Mouse (Mus musculus): Measurements from ENCODE around the gene Eif4e1b. TPM values are rescaled to one million over a fixed set of nuclear protein-coding genes. Genes with fewer than 3 reads are reported as not detected.
A peak's percentile ranks its signal among the peaks of the same experiment; 100 is the strongest.

The Eif4e1b gene
- polyA plus RNA-seq, 1 experiment from 2014 or later, result not detected

DNA sequence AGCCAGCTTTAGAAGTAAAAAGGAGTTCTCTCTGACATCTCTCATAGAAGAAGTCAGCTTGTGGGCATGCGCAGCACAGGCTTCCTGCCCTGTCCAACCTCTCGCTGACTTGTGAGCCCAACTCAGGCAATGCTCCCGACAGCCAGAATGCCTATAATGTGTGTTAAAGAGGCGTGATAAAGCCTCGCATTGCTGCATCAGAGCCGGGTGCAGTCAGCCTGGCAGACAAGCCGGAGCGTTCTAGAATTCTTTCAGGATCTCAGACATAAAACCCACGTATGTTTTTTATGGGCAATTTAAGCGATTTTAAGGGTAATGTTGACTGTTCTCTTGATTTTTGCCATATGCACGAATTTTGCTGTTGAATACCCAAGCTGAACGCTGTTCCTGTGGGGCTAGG lies 24.3 kb downstream of the Eif4e1b start:
- 74% methylated on average over 12 of the region's 12 CpGs for WGBS
- ATAC-seq, result no peak

DNA sequence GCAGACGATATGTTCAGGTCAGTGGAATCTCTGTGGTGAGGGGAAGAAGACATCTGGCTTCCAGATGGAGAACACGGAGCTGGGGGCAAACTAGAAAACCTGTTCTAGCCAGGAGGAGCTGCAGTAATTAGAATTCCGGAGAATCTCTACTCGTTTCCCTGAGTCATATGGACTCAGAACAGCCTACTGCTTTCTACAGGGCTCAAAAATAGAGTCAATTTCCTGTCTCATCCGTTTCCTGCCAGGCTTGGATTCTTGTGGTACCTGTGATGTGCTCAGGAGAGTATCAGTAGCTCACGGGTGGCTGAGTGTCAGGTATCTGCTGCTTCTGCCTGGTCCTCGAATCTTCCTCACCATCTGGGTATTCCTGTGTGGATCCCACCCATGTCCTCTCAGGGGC lies 27.7 kb downstream of the Eif4e1b start:
- no peaks in the 10 kb centered on the region for H3K9me3 ChIP-seq
- H3K27ac ChIP-seq, result no peak overlapping the region
- 80% methylated on average over 7 of the region's 7 CpGs for WGBS
- no peak overlapping the region for H3K9ac ChIP-seq (replicated peaks)
- H3K36me3 ChIP-seq, result no peaks in the 10 kb centered on the region
- H3K4me3 ChIP-seq (replicated peaks), result no peak overlapping the region
- no peak overlapping the region for H3K4me2 ChIP-seq (replicated peaks)
- no peak for ATAC-seq
- peaks cover 8% of the 10 kb centered on the region for H3K27me3 ChIP-seq
- H3K4me1 ChIP-seq (replicated peaks), result peaks cover 3% of the 10 kb centered on the region

More for the DNA sequence above, 24.3 kb downstream of the Eif4e1b start:
- H3K27ac ChIP-seq, result no peak overlapping the region
- no peaks in the 10 kb centered on the region for H3K36me3 ChIP-seq
- H3K4me2 ChIP-seq (replicated peaks), result no peak overlapping the region
- H3K4me1 ChIP-seq (replicated peaks), result peaks cover 13% of the 10 kb centered on the region
- no peaks in the 10 kb centered on the region for H3K9me3 ChIP-seq
- no peak overlapping the region for H3K4me3 ChIP-seq (replicated peaks)
- peaks cover 12% of the 10 kb centered on the region for H3K27me3 ChIP-seq
- H3K9ac ChIP-seq (replicated peaks), result no peak overlapping the region

- H3K27me3 ChIP-seq, result peaks cover 4% of the 10 kb centered on the region
- no peak overlapping the region for H3K4me3 ChIP-seq (replicated peaks)
- no peaks in the 10 kb centered on the region for H3K36me3 ChIP-seq
- WGBS, result 88% methylated on average over 9 of the region's 9 CpGs
- peaks cover 4% of the 10 kb centered on the region for H3K4me1 ChIP-seq (replicated peaks)
- H3K9me3 ChIP-seq, result no peaks in the 10 kb centered on the region
- no peak overlapping the region for H3K4me2 ChIP-seq (replicated peaks)
- ATAC-seq, result no peak
- no peak overlapping the region for H3K27ac ChIP-seq
- H3K9ac ChIP-seq (replicated peaks), result no peak overlapping the region
These were observed 29.6 kb downstream of the Eif4e1b start for GRCm38 (mm10) chr13:54813381-54813780.

GRCm38 (mm10) chr13:54818399-54819254 lies 34.8 kb downstream of the Eif4e1b start:
- no peaks in the 10 kb centered on the region for H3K9me3 ChIP-seq
- peak; percentile 75 for ATAC-seq
- 0 out of 2 replicates have a peak, but pooled peaks cover 5% of the 10 kb centered on the region for H3K27me3 ChIP-seq
- peak overlapping the region; percentile 78 for H3K27ac ChIP-seq
- peak overlapping the region; percentile 21 for H3K4me2 ChIP-seq (replicated peaks)
- H3K9ac ChIP-seq (replicated peaks), result no peak overlapping the region; the same call in 1 of the 2 replicates
- 11% methylated on average over 17 of the region's 17 CpGs for WGBS
- H3K36me3 ChIP-seq, result no peaks in the 10 kb centered on the region
- H3K4me3 ChIP-seq (replicated peaks), result no peak overlapping the region
- H3K4me1 ChIP-seq (replicated peaks), result peaks cover 14% of the 10 kb centered on the region

- Histone ChIP-seq H3K27me3 (0 out of 2 replicates have a peak, but pooled peaks cover 5% of the 10 kb centered on the region), H3K36me3 (no peaks in the 10 kb centered on the region), H3K27ac (no peak overlapping the region), H3K4me1 (replicated peaks) (peaks cover 27% of the 10 kb centered on the region), H3K9me3 (no peaks in the 10 kb centered on the region), H3K4me2 (replicated peaks) (no peak overlapping the region), H3K4me3 (replicated peaks) (no peak overlapping the region), H3K9ac (replicated peaks) (no peak overlapping the region)
- WGBS, result 86% methylated on average over 4 of the region's 4 CpGs
- no peak for ATAC-seq
These were observed 37.3 kb downstream of the Eif4e1b start for GRCm38 (mm10) chr13:54821106-54821505.

DNA sequence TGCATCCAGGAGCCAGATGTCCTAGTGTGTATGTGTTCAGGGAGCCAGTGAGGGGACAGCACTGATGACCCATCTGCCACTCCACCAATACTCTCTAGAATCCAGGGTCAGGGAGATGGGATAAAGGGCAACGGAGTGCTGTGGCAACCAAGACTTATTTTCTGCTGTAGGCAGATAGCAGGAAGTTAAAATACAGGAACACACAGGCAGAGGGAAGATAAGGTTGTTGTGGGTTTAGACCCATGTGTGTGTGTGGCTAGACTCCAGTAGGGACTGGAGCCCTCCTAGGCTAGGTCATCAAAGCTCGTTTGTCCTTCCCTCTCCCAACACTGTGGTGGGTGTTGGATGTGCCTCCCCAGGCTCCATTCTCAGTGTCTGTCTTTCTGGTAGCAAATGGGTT lies 38.1 kb downstream of the Eif4e1b start:
- Histone ChIP-seq H3K4me3 (replicated peaks) (no peak overlapping the region), H3K27me3 (0 out of 2 replicates have a peak, but pooled peaks cover 5% of the 10 kb centered on the region), H3K9ac (replicated peaks) (no peak overlapping the region), H3K27ac (no peak overlapping the region), H3K36me3 (no peaks in the 10 kb centered on the region), H3K4me1 (replicated peaks) (peaks cover 27% of the 10 kb centered on the region), H3K9me3 (no peaks in the 10 kb centered on the region), H3K4me2 (replicated peaks) (no peak overlapping the region)
- WGBS, result 86% methylated on average over 2 of the region's 2 CpGs
- ATAC-seq, result no peak

GRCm38 (mm10) chr13:54824111-54824931 lies 40.5 kb downstream of the Eif4e1b start:
- WGBS, result 17% methylated on average over 25 of the region's 25 CpGs
- Histone ChIP-seq H3K27ac (no peak overlapping the region), H3K4me2 (replicated peaks) (peak overlapping the region; percentile 36), H3K4me3 (replicated peaks) (no peak overlapping the region), H3K27me3 (0 out of 2 replicates have a peak, but pooled peaks cover 5% of the 10 kb centered on the region), H3K9ac (replicated peaks) (no peak overlapping the region), H3K9me3 (no peaks in the 10 kb centered on the region), H3K4me1 (replicated peaks) (peaks cover 16% of the 10 kb centered on the region), H3K36me3 (no peaks in the 10 kb centered on the region)
- peak; percentile 75 for ATAC-seq

DNA sequence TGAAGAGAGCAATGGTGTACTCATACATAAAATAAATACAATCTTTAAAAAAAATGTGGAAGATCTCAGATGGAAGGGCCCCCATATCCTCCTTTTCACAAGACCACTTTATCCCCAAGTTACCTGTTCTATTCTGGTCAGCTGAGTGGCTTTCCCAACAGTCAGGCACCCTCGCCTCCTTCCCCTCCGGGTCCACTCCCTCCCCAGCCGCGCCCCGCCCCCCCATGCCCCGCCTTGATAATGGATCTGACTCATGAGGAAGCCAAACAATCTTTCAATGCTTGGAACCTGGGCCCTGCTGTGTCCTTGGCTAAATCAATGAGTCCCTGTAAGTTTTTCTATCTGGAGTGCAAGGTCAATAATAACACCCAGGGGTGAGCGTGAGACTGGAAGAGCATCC lies 44.2 kb downstream of the Eif4e1b start:
- H3K4me1 ChIP-seq (replicated peaks), result peaks cover 20% of the 10 kb centered on the region
- H3K9me3 ChIP-seq, result no peaks in the 10 kb centered on the region
- 0 out of 2 replicates have a peak, but pooled peaks cover under 1% of the 10 kb centered on the region for H3K27me3 ChIP-seq
- no peak for ATAC-seq
- H3K4me2 ChIP-seq (replicated peaks), result no peak overlapping the region
- H3K27ac ChIP-seq, result no peak overlapping the region
- no peaks in the 10 kb centered on the region for H3K36me3 ChIP-seq
- no peak overlapping the region for H3K9ac ChIP-seq (replicated peaks)
- 58% methylated on average over 7 of the region's 7 CpGs for WGBS
- no peak overlapping the region for H3K4me3 ChIP-seq (replicated peaks)

- Histone ChIP-seq H3K27me3 (no peaks in the 10 kb centered on the region), H3K27ac (no peak overlapping the region), H3K4me1 (replicated peaks) (peaks cover 20% of the 10 kb centered on the region), H3K36me3 (no peaks in the 10 kb centered on the region), H3K4me3 (replicated peaks) (no peak overlapping the region), H3K4me2 (replicated peaks) (no peak overlapping the region), H3K9me3 (no peaks in the 10 kb centered on the region), H3K9ac (replicated peaks) (no peak overlapping the region)
- no peak for ATAC-seq
- 62% methylated on average over 6 of the region's 6 CpGs for WGBS
These were observed 44.7 kb downstream of the Eif4e1b start for GRCm38 (mm10) chr13:54828508-54828907.

DNA sequence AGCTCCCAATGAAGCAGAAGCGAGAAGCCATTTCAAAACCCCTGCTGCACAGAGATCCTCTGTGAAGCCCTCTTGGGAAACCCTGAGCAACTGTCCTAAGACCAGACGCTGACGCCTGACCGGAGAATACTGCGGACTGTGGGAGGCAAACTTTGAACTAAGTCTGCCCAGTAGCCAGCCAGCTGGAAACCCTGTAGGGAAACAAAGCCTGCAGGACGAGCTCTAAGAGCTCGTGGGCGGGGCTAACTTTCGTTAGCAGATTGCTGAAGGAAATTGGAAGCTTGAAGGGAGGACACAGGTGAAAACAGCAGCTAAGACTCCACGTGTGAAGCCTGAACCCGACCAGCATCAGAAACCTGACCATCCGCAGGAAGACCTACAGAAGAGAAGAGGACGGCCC lies 45.7 kb downstream of the Eif4e1b start:
- Histone ChIP-seq H3K9ac (replicated peaks) (no peak overlapping the region), H3K9me3 (no peaks in the 10 kb centered on the region)
- ATAC-seq, result no peak

DNA sequence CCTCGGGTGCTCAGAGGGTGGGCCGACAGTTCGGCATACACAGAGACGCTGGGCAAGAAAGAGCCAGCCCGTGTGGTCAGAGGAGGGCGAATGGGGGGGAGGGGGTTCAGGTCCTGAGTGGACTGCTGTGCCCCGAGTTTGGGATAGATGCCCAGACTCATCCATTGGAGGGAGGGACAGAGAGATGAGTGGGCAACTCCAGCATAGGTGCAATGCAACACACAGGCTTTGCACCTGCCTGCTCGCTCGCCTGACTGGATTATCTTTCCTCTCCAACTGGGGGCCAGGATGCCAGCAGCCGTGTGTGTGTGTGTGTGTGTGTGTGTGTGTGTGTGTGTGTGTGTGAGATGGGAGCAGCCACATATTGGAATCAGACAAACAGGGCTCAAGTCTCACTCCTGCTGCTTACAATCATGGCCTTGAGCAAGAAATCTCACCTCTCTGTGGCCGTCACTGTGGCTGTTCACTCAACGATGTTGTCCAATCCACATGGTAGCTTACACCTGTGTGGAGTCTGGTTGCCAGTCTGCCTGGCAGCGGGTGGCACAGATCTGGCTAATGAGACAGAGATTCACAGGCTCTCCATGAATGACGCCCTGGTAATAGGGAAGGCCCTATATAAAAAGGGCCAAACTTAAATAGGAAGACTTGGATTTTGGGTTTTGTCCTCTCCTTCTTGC lies 52.7 kb downstream of the Eif4e1b start:
- H3K27ac ChIP-seq, result no peak overlapping the region

More for the DNA sequence above, 45.7 kb downstream of the Eif4e1b start:
- Histone ChIP-seq H3K27me3 (no peaks in the 10 kb centered on the region), H3K36me3 (no peaks in the 10 kb centered on the region), H3K27ac (no peak overlapping the region), H3K4me3 (replicated peaks) (no peak overlapping the region), H3K4me1 (replicated peaks) (peaks cover 13% of the 10 kb centered on the region), H3K4me2 (replicated peaks) (peak overlapping the region; percentile 32)
- WGBS, result 3% methylated on average over 13 of the region's 13 CpGs

More for the DNA sequence above, 52.7 kb downstream of the Eif4e1b start:
- H3K4me2 ChIP-seq (replicated peaks), result no peak overlapping the region
- H3K9ac ChIP-seq (replicated peaks), result no peak overlapping the region
- peaks cover 14% of the 10 kb centered on the region for H3K4me1 ChIP-seq (replicated peaks)
- H3K36me3 ChIP-seq, result no peaks in the 10 kb centered on the region
- WGBS, result 75% methylated on average over 14 of the region's 14 CpGs
- H3K27me3 ChIP-seq, result no peaks in the 10 kb centered on the region
- no peaks in the 10 kb centered on the region for H3K9me3 ChIP-seq
- no peak overlapping the region for H3K4me3 ChIP-seq (replicated peaks)
- no peak for ATAC-seq

All from midbrain, embryonic 13.5 days (tissue).